Mouse (Mus musculus) neural tube, embryonic 11.5 days (tissue): ENCODE data around the gene Bcl2l14. TPM values are rescaled to one million over a fixed set of nuclear protein-coding genes. Genes with fewer than 3 reads are reported as not detected.

ENCODE experiments used
- ATAC-seq: fragments of 200-750 bp; cut with Nextera tagmentation; 2 replicates; pipeline ENCODE4 v1.8.0; 2017; ENCODE audit warnings: moderate number of reproducible peaks, mild to moderate bottlenecking, moderate TSS enrichment, moderate library complexity; ENCODE audit not compliant: insufficient read depth, low FRiP score, low TSS enrichment
- DNase-seq: peaks from one replicate; pipeline ENCODE4 v3.0.0-alpha.2; 2015; ENCODE audit warnings: low spot score
- H3K27ac ChIP-seq: fragments of 300-500 bp; sonication (generic); 2 replicates; pipeline ENCODE4 v1.5.1; 2014; ENCODE audit warnings: low read depth, mild to moderate bottlenecking, low read length
- H3K27me3 ChIP-seq: fragments of 300-500 bp; sonication (generic); 2 replicates; pipeline ENCODE4 v1.6.1; 2014; ENCODE audit warnings: mild to moderate bottlenecking, low read length, mixed read lengths; ENCODE audit not compliant: control insufficient read depth, insufficient read depth
- H3K36me3 ChIP-seq: fragments of 300-500 bp; sonication (generic); 2 replicates; pipeline ENCODE4 v1.6.1; 2014; ENCODE audit warnings: mild to moderate bottlenecking, low read length, moderate library complexity, mixed read lengths; ENCODE audit not compliant: control insufficient read depth, insufficient read depth
- H3K4me1 ChIP-seq: fragments of 300-500 bp; sonication (generic); 2 replicates; pipeline ENCODE4 v1.6.1; 2014; ENCODE audit warnings: low read length, mixed read lengths; ENCODE audit not compliant: control insufficient read depth, insufficient read depth
- H3K4me2 ChIP-seq: fragments of 300-500 bp; sonication (generic); 2 replicates; pipeline ENCODE4 v1.6.1; 2014; ENCODE audit warnings: low read depth, mild to moderate bottlenecking, moderate library complexity
- H3K4me3 ChIP-seq: fragments of 300-500 bp; sonication (generic); 2 replicates; pipeline ENCODE4 v1.5.1; 2014; ENCODE audit warnings: low read depth, low read length
- H3K9ac ChIP-seq: fragments of 300-500 bp; sonication (generic); 2 replicates; pipeline ENCODE4 v1.6.1; 2014; ENCODE audit warnings: mild to moderate bottlenecking, low read length
- H3K9me3 ChIP-seq: fragments of 300-500 bp; sonication (generic); 2 replicates; pipeline ENCODE4 v1.6.1; 2016; ENCODE audit warnings: low read length; ENCODE audit not compliant: control insufficient read depth
- WGBS: fragments of 180-500 bp; shearing (Covaris S2); extraction: QIAGEN DNeasy Blood & Tissue Kit; methylation state at CpG from one replicate; pipeline ENCODE4 v1.1.7; 2014; 5-methylcytosine and 5-hydroxymethylcytosine counted together
- polyA plus RNA-seq: library from polyadenylated mRNA; unstranded; fragments of >200 nt; fragmentation: Nextera tagmentation; extraction: Ambion mirVana; gene quantifications from 2 replicates; pipeline ENCODE4 v1.2.1, GENCODE M21; 2014

Gene Bcl2l14
- polyA plus RNA-seq, 1 experiment from 2014 or later: not detected

DNA sequence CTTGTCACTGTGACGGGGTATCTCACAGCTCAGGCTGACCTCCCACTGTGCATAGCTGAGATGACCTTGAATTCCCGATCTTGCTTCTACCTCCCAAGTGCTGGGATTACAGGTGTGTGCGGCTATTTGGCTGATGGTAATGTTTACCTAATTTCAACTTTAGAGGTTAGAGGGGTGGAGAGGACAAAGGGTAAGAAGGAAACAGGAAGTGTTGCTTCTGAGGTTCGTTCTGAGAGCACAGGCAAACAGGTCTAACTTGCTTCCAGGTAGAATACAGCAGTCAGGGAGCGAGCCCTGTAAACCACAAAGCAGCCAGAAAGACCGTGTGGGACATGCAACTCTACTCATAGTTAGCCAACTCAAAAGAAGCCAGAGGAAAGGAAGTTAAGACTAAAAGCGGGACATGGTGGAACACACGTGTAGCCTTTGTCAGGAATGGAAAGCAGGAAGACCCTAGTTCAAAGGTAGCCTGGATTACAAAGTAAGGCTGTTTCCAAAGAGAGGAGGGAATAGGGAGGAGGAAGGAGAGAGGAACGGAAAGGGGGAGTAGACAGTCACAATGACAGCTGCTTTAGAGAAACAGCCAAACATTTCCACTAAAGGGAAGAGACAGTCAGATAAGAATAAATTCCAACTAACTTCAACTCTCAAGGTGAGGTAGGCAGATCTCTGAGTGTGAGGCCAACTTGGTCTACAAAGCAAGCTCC is 47.2 kb downstream of the Bcl2l14 start:
- H3K4me3 ChIP-seq: no peak overlapping the region
- peaks cover 7% of the 10 kb centered on the region; the same call in 1 of the 2 replicates for H3K4me1 ChIP-seq
- H3K4me2 ChIP-seq: no peak overlapping the region
- no peaks in the 10 kb centered on the region for H3K27me3 ChIP-seq
- DNase-seq (no peak), ATAC-seq (no peak)
- H3K9ac ChIP-seq: no peak overlapping the region
- peaks cover 7% of the 10 kb centered on the region for H3K36me3 ChIP-seq
- H3K9me3 ChIP-seq: no peaks in the 10 kb centered on the region
- H3K27ac ChIP-seq: no peak overlapping the region
- WGBS: 84% methylated on average over 9 of the region's 9 CpGs

DNA sequence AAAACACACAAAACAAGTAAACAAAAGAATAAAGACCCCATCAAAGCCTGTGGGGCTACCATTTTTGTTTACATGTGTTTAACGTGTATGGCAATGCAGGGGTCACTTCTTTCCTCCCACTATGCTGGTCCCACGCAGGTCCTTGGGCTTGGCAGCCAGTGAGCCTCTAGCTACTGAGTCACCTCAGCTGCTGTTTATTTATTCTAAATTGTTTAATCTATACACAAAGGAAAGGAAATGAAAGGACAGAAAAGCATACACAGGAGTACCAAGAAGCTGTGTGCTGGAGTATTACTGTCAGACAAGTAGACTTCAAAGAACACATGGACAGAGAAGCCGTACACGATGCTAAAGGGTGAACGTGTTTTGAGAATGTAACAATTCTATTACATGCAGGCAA is 47.8 kb downstream of the Bcl2l14 start:
- ATAC-seq (no peak), DNase-seq (no peak)
- Histone ChIP-seq H3K27me3 (no peaks in the 10 kb centered on the region), H3K27ac (no peak overlapping the region), H3K9ac (no peak overlapping the region), H3K4me1 (peaks cover 7% of the 10 kb centered on the region; the same call in 1 of the 2 replicates), H3K9me3 (no peaks in the 10 kb centered on the region), H3K4me3 (no peak overlapping the region), H3K4me2 (no peak overlapping the region), H3K36me3 (peaks cover 7% of the 10 kb centered on the region)
- WGBS: 85% methylated on average over 5 of the region's 5 CpGs

DNA sequence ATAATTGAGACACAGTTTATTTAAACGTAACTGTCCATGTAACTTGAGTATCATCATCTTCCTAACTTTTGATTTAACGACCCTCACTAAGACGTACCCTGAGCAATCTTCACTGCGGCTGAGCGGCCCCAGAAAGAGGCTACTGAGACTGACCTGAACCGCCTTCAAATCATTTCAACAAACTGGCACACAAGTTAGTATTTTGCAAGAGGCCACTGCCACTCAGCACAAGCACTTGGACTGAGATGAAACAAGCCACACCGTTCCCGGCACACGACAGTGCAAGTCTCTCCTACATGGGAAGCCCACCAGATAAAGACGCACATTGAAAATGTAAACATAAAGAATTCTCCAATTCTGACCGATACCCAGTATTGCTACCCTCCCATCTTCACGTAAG is 52.3 kb downstream of the Bcl2l14 start:
- Histone ChIP-seq H3K4me2 (no peak overlapping the region), H3K4me3 (no peak overlapping the region), H3K36me3 (peaks cover 9% of the 10 kb centered on the region), H3K9me3 (no peaks in the 10 kb centered on the region), H3K27me3 (no peaks in the 10 kb centered on the region), H3K27ac (no peak overlapping the region), H3K9ac (no peak overlapping the region), H3K4me1 (no peaks in the 10 kb centered on the region)
- 94% methylated on average over 12 of the region's 12 CpGs for WGBS
- DNase-seq: no peak
- ATAC-seq: no peak

DNA sequence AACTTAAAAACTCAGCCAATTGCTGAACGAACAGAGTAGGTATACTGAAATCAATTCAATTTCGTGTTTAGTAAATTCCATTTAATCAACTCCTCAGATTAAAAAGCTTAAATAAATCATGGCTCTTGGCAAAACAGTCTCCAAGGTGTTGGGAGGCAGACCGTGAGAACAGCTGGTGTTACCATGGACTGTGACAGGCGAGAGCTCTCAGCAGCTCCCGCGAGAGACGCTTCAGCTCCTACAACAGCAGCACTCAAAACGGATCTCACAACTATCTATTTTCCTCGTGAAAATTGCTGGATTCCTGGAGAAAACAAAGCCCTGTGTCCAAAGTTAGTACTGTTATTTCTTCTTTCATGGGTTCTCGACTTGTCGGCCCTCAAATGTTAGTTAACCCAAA is 53.8 kb downstream of the Bcl2l14 start:
- H3K27ac ChIP-seq: no peak overlapping the region
- H3K27me3 ChIP-seq: no peaks in the 10 kb centered on the region

DNA sequence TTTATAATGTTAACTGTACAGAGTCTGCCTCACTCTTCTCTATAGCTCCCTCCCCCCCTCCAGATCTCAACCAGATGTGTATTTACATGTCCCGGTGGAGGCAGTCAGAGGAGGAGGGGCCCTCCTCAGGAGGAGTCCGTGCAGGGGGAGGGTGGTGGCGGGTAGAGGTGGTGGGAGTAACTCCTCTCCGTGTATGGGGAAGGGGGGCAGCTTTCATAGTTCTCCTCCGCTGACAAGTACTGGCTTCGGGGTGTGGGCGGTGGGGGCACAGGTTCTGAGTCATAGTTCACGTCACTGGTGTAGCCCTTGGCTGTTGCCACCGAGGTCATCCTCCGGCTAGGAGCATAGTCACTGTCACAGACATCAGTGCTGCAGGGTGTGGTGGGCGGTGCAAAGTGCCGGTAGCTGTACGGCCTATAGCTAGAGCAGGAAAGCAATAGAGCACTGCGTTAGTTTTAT is 54.6 kb downstream of the Bcl2l14 start:
- Histone ChIP-seq H3K36me3 (peaks cover 12% of the 10 kb centered on the region; the same call in 1 of the 2 replicates), H3K4me1 (no peaks in the 10 kb centered on the region), H3K9me3 (no peaks in the 10 kb centered on the region), H3K4me3 (no peak overlapping the region), H3K9ac (no peak overlapping the region), H3K27ac (no peak overlapping the region), H3K4me2 (no peak overlapping the region), H3K27me3 (no peaks in the 10 kb centered on the region)
- ATAC-seq (peak; percentile 48), DNase-seq (peak; percentile 40)
- WGBS: 58% methylated on average over 14 of the region's 14 CpGs

More for the DNA sequence above, 53.8 kb downstream of the Bcl2l14 start:
- Histone ChIP-seq H3K4me1 (no peaks in the 10 kb centered on the region), H3K36me3 (peaks cover 14% of the 10 kb centered on the region), H3K9ac (no peak overlapping the region), H3K4me2 (no peak overlapping the region), H3K4me3 (no peak overlapping the region), H3K9me3 (no peaks in the 10 kb centered on the region)
- 68% methylated on average over 11 of the region's 11 CpGs for WGBS
- no peak for ATAC-seq
- DNase-seq: no peak

DNA sequence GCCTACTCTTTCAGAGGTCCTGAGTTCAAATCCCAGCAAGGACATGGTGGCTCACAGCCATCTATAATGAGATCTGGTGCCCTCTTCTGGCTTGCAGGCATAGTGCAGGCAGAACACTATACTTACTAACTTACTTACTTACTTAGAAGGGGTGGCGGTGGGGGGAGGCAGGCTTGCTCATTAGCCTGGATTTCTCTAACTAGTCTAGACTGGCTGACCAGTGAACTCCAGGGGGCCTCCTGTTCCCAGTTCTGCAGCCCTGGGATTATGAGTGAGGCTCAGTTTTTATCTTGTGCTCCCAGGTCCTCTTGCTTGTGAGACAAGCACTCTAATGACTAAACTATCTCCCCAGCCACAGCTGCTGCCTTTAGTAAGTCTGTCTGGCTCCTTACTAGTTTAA is 58.0 kb downstream of the Bcl2l14 start:
- WGBS: 94% methylated on average over 1 of the region's 1 CpGs
- DNase-seq: no peak

DNA sequence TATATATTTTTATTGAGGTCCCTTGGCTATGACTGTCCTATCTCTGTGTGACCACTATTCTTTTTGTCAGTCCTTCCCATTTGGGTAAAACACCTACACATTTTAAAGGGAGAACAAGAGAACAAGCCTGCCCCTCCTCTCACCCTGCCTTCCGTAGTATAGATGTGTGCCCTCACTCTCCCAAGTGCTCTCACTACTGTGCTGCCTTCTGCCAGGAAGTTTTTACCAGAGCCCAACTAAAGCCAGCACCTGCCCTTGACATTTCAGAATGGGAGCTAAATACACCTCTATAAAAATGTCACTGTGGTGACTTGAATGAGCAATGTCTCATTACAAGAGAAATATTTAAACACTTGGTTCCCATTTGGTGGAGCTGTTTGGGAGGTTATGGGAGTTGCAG is 62.3 kb downstream of the Bcl2l14 start:
- H3K9ac ChIP-seq: no peak overlapping the region
- 80% methylated on average over 1 of the region's 1 CpGs for WGBS
- no peak overlapping the region for H3K4me3 ChIP-seq
- ATAC-seq: no peak
- no peaks in the 10 kb centered on the region for H3K4me1 ChIP-seq
- DNase-seq: no peak
- H3K9me3 ChIP-seq: no peaks in the 10 kb centered on the region
- no peak overlapping the region for H3K4me2 ChIP-seq
- H3K27me3 ChIP-seq: no peaks in the 10 kb centered on the region
- peaks cover 17% of the 10 kb centered on the region for H3K36me3 ChIP-seq
- no peak overlapping the region for H3K27ac ChIP-seq

More for the DNA sequence above, 58.0 kb downstream of the Bcl2l14 start:
- Histone ChIP-seq H3K9ac (no peak overlapping the region), H3K9me3 (no peaks in the 10 kb centered on the region), H3K4me3 (no peak overlapping the region), H3K4me2 (no peak overlapping the region), H3K36me3 (peaks cover 14% of the 10 kb centered on the region), H3K27me3 (no peaks in the 10 kb centered on the region), H3K27ac (no peak overlapping the region), H3K4me1 (no peaks in the 10 kb centered on the region)
- no peak for ATAC-seq

DNA sequence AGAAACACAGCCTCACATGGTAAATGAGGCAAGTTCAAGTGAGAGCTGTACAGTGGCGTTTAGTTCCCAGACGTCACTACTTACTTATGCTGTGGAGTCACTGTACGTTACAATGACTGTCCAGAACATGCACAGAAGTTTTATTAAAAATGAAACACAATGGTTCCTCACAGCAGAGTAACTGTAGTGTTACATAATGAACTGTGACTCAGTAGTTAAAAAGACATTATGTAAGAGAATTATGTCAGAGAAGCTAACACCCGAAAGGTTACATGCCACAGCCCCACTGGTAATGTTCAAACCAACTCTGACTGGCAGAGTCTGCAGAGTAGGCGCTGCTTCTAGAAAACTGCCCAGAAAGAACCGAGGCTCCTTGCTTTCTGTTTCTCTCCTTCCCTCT is 65.1 kb downstream of the Bcl2l14 start:
- no peak overlapping the region for H3K27ac ChIP-seq
- peaks cover 14% of the 10 kb centered on the region for H3K36me3 ChIP-seq
- no peak overlapping the region for H3K4me3 ChIP-seq
- DNase-seq: no peak
- H3K4me2 ChIP-seq: no peak overlapping the region
- WGBS: 93% methylated on average over 6 of the region's 6 CpGs
- ATAC-seq: no peak
- no peaks in the 10 kb centered on the region for H3K4me1 ChIP-seq
- H3K27me3 ChIP-seq: no peaks in the 10 kb centered on the region
- no peak overlapping the region for H3K9ac ChIP-seq
- H3K9me3 ChIP-seq: no peaks in the 10 kb centered on the region

DNA sequence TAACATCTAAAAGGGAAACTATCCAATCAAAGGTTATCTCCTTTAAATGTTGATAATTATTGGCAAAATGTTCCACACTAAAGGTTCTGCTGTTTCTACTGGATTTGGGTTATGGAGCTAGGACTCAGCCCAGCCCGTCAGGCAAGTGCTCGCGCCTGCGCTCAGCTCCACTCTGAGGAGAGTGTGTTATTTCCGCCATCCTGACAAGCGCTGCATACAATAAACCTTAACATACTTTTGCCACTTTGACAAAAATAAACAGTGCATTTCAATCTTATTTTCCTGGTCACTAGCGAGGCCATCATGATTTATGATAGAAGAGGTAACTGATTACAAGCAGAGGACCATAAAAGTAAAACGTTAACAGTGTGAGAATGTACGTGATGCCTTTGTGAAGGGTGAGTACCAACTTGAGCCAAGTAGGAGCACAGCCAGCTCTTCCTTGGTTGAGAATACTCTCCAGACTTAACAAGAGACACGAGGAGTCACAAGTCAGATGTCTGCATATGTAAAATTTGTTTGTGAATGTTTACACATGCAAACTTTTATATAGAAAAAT is 70.6 kb downstream of the Bcl2l14 start:
- Histone ChIP-seq H3K4me2 (no peak overlapping the region), H3K27ac (no peak overlapping the region), H3K27me3 (no peaks in the 10 kb centered on the region), H3K36me3 (peaks cover 5% of the 10 kb centered on the region; the same call in 1 of the 2 replicates), H3K9ac (no peak overlapping the region), H3K4me1 (no peaks in the 10 kb centered on the region), H3K4me3 (no peak overlapping the region), H3K9me3 (no peaks in the 10 kb centered on the region)
- no peak for ATAC-seq
- WGBS: 84% methylated on average over 10 of the region's 10 CpGs
- no peak for DNase-seq
